Mouse (Mus musculus) kidney, postnatal 0 days (tissue): Measurements from ENCODE around the gene Stk38. TPM values are rescaled to one million over a fixed set of nuclear protein-coding genes. Genes with fewer than 3 reads are reported as not detected.

ENCODE experiments used
- ATAC-seq: fragments of 200-750 bp; cut with Nextera tagmentation; replicated peaks from 2 replicates; pipeline ENCODE4 v1.8.0; 2017; ENCODE audit warnings: low read depth, moderate number of reproducible peaks, moderate TSS enrichment, moderate library complexity; ENCODE audit not compliant: low FRiP score
- DNase-seq: peaks from one replicate; pipeline ENCODE4 v3.0.0-alpha.2; 2016; ENCODE audit warnings: low spot score
- H3K27ac ChIP-seq: fragments of 300-500 bp; sonication (generic); 2 replicates; pipeline ENCODE4 v1.5.1; 2014; ENCODE audit warnings: mild to moderate bottlenecking
- H3K27me3 ChIP-seq: fragments of 300-500 bp; sonication (generic); 2 replicates; pipeline ENCODE4 v1.6.1; 2014; ENCODE audit warnings: low read length, mixed read lengths; ENCODE audit not compliant: insufficient read depth
- H3K36me3 ChIP-seq: fragments of 300-500 bp; sonication (generic); 2 replicates; pipeline ENCODE4 v1.6.1; 2014; ENCODE audit warnings: low read length, mixed read lengths; ENCODE audit not compliant: insufficient read depth
- H3K4me1 ChIP-seq: fragments of 300-500 bp; sonication (generic); replicated peaks from 2 replicates; pipeline ENCODE4 v1.6.1; 2014; ENCODE audit warnings: antibody characterized with exemption, low read length, mixed read lengths; ENCODE audit not compliant: insufficient read depth
- H3K4me2 ChIP-seq: fragments of 300-500 bp; sonication (generic); 2 replicates; pipeline ENCODE4 v1.6.1; 2014; ENCODE audit warnings: mild to moderate bottlenecking, low read length, moderate library complexity, mixed read lengths
- H3K4me3 ChIP-seq: fragments of 300-500 bp; sonication (generic); replicated peaks from 2 replicates; pipeline ENCODE4 v1.5.1; 2014; ENCODE audit warnings: low read depth, low read length
- H3K9ac ChIP-seq: fragments of 300-500 bp; sonication (generic); 2 replicates; pipeline ENCODE4 v1.6.1; 2014; ENCODE audit warnings: low read depth, low read length
- H3K9me3 ChIP-seq: fragments of 300-500 bp; sonication (generic); replicated peaks from 2 replicates; pipeline ENCODE4 v1.6.1; 2016; ENCODE audit warnings: low read length, inconsistent platforms, mixed read lengths
- CTCF ChIP-seq: IDR thresholded peaks from 2 replicates; pipeline ENCODE4 v1.5.1; 2016; ENCODE audit warnings: antibody characterized with exemption, low read depth, mild to moderate bottlenecking, moderate library complexity
- WGBS: fragments of 180-500 bp; shearing (Covaris S2); extraction: QIAGEN DNeasy Blood & Tissue Kit; methylation state at CpG from one replicate; pipeline ENCODE4 v1.1.7; 2014; 5-methylcytosine and 5-hydroxymethylcytosine counted together
- polyA plus RNA-seq: library from polyadenylated mRNA; unstranded; fragments of >200 nt; fragmentation: Nextera tagmentation; extraction: Ambion mirVana; gene quantifications from 2 replicates; pipeline ENCODE4 v1.2.1, GENCODE M21; 2015

The Stk38 gene
- polyA plus RNA-seq, 1 experiment from 2014 or later = 58.8 TPM

DNA sequence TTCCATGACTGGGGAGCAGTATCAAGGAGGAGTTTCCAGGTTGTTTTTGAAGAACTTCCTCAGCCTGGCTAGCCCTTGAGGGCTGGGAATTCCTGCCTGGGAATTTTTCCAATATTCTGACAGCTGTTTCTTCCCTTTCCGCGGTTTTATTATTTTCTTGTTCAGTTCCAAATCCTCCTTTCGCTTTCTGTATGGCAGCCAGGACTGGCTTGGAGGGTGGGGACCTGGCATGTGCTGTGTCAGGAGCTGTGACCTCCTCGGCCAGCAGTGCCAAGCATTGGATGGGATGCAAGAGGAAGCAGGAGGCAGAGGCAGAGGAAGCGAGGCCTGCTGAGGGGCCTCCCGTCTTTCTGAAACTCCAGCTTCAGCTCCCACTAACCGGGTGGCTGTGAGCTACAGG is 46.0 kb upstream of the Stk38 start:
- DNase-seq = peak; percentile 73
- Histone ChIP-seq H3K4me1 (peaks cover 12% of the 10 kb centered on the region; the same call in 1 of the 2 replicates), H3K9me3 (no peaks in the 10 kb centered on the region), H3K4me2 (no peak overlapping the region; the same call in 1 of the 2 replicates), H3K27ac (no peak overlapping the region), H3K4me3 (no peak overlapping the region), H3K27me3 (no peaks in the 10 kb centered on the region), H3K9ac (no peak overlapping the region), H3K36me3 (no peaks in the 10 kb centered on the region)
- ATAC-seq = no peak
- no peak for TF ChIP-seq CTCF
- 30% methylated on average over 7 of the region's 7 CpGs for WGBS

- TF ChIP-seq CTCF = no peak
- no peak overlapping the region for H3K27ac ChIP-seq
- WGBS = 80% methylated on average over 6 of the region's 6 CpGs
- no peaks in the 10 kb centered on the region for H3K9me3 ChIP-seq
- H3K4me1 ChIP-seq = peaks cover 12% of the 10 kb centered on the region; the same call in 1 of the 2 replicates
- ATAC-seq = no peak
- H3K4me2 ChIP-seq = no peak overlapping the region
- no peak overlapping the region for H3K9ac ChIP-seq
- H3K4me3 ChIP-seq = no peak overlapping the region
- DNase-seq = no peak
- no peaks in the 10 kb centered on the region for H3K27me3 ChIP-seq
- H3K36me3 ChIP-seq = no peaks in the 10 kb centered on the region
Measured at GRCm38 (mm10) chr17:29053067-29053466, 45.3 kb upstream of the Stk38 start.

DNA sequence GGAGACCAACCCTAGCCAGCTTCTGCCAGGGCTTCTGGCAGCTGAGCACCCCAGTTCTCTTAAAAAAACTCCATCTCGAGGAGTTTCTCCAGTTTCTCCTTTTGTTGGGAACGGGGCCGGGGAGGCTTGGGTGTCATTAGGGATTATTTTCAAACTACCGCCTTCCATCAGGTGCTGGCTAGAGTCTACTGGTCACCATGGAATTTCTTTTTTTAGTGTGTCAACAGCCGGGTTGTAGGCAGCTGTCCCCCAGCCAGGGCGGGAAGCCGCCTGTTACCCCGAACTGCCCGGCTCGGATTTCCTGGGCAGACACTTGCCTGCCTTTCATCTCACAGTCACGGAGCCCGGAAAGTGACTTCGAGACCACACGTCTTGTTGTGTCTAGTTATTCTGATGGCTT is 43.0 kb upstream of the Stk38 start:
- Histone ChIP-seq H3K4me3 (no peak overlapping the region), H3K9ac (no peak overlapping the region), H3K4me2 (0 out of 2 replicates have a peak overlapping the region, but pooled peaks have one; percentile 16), H3K27ac (no peak overlapping the region), H3K9me3 (no peaks in the 10 kb centered on the region), H3K4me1 (peaks cover 12% of the 10 kb centered on the region; the same call in 1 of the 2 replicates), H3K36me3 (peaks cover 6% of the 10 kb centered on the region; the same call in 1 of the 2 replicates), H3K27me3 (no peaks in the 10 kb centered on the region)
- ATAC-seq (no peak), DNase-seq (no peak)
- 18% methylated on average over 14 of the region's 14 CpGs for WGBS
- TF ChIP-seq CTCF = no peak

GRCm38 (mm10) chr17:29049923-29050322 is 42.1 kb upstream of the Stk38 start:
- Histone ChIP-seq H3K27ac (no peak overlapping the region), H3K4me2 (no peak overlapping the region), H3K9ac (no peak overlapping the region), H3K36me3 (peaks cover 14% of the 10 kb centered on the region), H3K4me3 (no peak overlapping the region), H3K9me3 (no peaks in the 10 kb centered on the region), H3K27me3 (no peaks in the 10 kb centered on the region), H3K4me1 (peaks cover 12% of the 10 kb centered on the region; the same call in 1 of the 2 replicates)
- DNase-seq (no peak), ATAC-seq (no peak)
- TF ChIP-seq CTCF = no peak
- 71% methylated on average over 7 of the region's 7 CpGs for WGBS

- H3K27ac ChIP-seq = no peak overlapping the region
- no peak overlapping the region for H3K9ac ChIP-seq
- peaks cover 11% of the 10 kb centered on the region; the same call in 1 of the 2 replicates for H3K4me1 ChIP-seq
- WGBS = 71% methylated on average over 5 of the region's 5 CpGs
- no peaks in the 10 kb centered on the region for H3K9me3 ChIP-seq
- H3K27me3 ChIP-seq = no peaks in the 10 kb centered on the region
- no peak for DNase-seq
- peaks cover 19% of the 10 kb centered on the region for H3K36me3 ChIP-seq
- no peak overlapping the region for H3K4me2 ChIP-seq
- H3K4me3 ChIP-seq = no peak overlapping the region
- ATAC-seq = no peak
- no peak for TF ChIP-seq CTCF
Measured at GRCm38 (mm10) chr17:29049508-29049889, 41.7 kb upstream of the Stk38 start.

GRCm38 (mm10) chr17:29048748-29049507 is 41.1 kb upstream of the Stk38 start:
- Histone ChIP-seq H3K36me3 (peaks cover 22% of the 10 kb centered on the region), H3K27ac (no peak overlapping the region), H3K4me2 (no peak overlapping the region), H3K4me3 (no peak overlapping the region), H3K9me3 (no peaks in the 10 kb centered on the region), H3K27me3 (no peaks in the 10 kb centered on the region), H3K9ac (no peak overlapping the region), H3K4me1 (peaks cover 6% of the 10 kb centered on the region; the same call in 1 of the 2 replicates)
- ATAC-seq (no peak), DNase-seq (peak; percentile 87)
- peak; percentile 94 for TF ChIP-seq CTCF
- WGBS = 15% methylated on average over 13 of the region's 13 CpGs
